Mouse (Mus musculus): ENCODE results near the gene Ttc17.

Gene Ttc17

DNA sequence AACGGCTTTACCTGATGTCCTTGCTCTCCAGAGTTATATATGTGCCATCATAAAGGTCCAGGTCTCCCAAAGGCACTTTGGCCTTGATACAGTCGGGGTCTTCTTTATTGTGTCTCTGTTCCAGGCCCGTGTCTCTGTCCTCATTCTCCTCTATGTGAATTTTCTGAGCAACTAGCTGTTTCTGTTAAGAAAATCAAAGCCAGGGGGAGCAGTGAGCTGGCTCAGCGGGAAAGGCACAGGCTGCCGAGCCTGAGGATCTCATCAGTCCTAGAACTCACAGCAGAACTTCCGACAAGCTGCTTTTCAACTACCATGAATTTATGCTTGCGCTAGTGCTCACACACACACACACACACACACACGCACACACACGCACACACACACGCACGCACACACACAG, 27.8 kb downstream of the Ttc17 start:
- DNase-seq: no peak

DNA sequence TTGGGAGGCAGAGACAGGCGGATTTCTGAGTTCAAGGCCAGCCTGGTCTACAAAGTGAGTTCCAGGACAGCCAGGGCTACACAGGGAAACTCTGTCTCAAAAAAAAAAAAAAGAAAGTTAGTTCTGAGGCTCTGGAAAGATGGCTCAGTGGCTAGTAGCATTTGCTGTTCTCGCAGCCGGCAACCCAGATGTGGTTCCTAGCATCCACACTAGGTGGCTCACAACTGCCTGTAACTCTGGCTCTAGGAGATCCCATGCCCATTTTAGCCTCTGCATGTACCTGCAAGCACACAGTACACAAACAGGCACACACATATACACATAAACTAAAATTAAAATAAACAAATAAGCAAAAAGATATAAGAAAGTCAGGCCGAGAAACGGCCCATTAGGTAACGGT, 35.4 kb downstream of the Ttc17 start:
- DNase-seq: peak; percentile 13 to 45

DNA sequence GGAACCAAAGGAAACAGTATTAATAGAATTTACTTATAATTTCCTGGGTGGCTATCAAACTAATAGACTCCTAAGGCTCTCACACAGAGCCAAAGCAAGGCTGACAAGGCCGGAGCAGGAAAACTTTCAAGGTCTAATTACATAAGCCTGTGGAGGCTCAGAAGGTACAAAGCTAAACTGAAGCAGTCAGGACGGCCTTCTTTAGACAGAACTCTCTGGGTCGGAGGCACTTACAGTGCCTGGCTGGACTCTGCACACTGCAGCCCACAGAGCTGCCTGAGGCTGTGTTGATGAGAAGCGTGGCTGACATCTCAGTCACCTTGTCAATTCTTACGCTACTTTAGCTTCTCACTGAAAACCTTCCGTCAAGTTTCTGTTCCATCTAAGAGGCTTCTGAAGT, 42.7 kb downstream of the Ttc17 start:
- no peak for DNase-seq

DNA sequence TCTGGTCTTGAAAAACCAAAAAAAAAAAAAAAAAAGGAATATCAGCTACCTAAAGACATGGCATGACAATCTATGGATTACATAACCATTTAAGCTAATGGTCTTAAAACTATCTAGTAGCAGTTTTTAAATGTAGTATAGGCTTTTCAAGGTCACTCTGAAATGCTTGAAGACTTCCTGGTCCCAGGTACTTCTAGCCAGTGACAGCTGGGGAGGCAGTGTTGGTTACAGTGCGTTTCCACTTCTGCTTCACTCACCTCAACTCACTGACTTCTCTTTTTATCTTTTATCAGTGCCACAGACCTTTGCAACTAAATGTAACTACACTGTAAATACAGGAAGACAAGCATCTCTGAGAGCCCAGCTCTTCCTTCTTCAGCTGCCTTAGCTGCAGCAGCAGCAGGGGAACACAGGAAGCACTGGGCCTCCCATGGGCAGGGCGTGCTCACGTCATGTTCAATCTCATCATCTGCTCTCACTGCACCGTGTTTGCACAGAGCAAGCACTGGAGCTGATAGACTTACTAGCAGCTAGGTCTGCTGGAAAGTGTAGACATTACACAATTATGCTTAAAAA, 46.0 kb downstream of the Ttc17 start:
- no peak for DNase-seq

DNA sequence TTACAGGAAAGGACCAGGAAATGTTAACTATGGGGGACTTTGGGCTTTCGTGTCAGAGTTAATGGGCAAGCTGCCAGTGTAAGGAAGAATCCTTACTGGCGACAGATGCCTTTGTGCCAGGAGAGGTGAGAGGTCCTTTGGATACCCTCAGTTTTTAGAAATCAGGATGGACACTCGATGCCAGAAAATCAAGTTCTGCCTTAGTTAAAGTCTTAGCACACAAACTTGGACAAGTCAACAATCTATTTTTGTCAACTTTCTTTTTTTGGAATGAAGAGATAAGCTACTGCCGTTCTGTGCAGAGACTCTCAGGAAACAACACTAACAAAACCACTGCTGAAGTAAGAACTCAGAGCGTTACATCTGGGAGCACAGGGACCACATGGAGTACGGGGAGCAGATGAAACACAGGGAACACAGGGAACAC, 58.3 kb downstream of the Ttc17 start:
- DNase-seq: peak; percentile 39 to 74

DNA sequence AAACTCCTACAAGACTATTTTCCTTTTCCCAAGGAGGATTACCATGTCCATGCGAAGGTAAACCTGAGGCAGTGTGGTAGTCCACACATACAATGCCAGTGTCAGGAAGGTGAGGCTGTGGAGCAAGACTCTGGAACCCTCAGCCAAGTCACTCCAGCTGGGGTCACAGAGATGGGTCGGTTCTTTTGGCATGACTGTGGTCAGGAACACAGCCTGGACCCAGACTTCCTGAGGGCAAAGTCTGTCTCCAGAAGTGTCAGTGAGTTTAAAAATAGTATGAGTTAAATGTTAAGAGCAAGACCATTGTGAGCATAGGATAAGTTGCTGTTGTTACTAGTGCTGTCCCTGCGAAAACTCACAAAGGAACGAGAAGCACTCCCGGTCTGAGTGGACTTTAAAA, 59.7 kb downstream of the Ttc17 start:
- DNase-seq: peak; percentile 67 to 75

DNA sequence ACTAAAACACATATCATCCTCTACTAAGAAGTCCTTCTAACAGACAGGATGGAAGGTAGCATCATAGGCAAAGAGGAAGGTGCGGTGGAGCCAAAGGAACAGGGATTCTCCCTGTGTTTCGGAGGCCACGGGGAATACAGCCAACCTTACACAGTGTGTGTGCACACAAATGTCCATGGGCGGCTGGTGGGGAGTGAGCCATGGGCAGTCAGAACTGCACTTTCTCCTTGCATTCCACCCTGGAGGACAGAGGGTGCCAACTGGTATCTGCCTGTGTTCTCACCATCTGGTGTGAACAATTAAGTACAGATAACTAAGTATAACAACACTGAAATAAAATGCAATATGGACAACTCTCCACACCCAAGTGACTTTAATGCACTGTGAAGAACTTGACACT, 61.9 kb downstream of the Ttc17 start:
- no peak for DNase-seq

DNA sequence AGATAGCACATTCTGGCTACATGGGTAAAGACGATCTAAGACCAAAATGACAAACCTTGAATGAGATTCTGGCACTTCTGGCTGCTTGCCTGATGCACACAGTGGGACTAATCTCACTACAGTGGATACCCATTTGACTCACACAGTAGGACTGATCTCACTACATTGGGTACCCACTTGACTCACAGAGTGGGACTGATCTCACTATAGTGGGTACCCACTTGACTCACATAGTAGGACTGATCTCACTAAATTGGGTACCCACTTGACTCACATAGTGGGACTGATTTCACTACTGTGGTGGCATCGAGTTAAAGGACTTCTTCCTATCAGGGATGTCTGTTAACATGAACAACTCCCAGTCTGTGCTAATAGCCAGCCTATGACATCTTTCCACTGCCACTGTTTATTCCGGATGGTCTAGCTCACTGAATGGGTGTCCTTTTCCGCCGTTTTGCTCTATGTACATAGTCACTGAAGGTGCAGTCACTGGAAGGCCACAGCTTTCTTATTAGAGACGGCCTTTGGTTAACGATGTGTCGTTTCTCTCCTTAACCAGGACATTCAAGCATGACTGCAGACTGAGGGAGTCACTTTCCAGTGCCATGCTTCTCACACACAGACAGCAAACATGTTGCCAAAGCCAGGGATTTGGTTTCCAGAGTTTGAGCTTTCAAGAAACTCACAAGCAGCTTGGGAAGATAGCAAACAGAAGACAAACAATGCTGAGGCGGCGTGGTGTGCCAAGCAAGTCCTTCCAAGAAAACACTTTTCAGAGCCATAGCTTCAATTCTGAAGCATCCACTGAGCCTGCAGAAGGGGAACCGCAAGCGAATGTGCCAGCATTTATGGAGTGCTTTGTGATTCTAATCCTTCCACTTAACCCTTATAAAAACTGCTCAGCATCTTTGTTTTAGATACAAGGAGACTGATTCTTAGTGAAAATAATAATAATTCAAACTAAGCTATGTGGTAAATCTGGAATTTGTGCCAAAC, 62.9 kb downstream of the Ttc17 start:
- no peak for DNase-seq

DNA sequence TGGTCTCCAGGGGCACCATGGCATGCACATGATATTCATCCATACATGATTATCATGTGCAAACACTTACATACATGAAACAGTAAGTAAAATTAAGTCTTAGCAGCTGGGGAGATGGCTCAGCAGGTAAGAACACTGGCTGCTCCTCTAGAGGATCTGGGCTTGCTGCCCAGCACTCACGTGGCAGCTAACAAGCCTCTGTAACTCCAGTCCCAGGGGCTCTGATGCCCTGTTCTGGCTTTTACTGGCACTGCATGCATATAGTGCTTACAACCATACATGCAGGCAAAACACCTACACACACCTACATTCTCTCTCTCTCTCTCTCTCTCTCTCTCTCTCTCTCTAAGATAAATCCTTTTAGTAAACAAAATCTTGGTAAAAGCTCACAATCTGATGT, 65.7 kb downstream of the Ttc17 start:
- DNase-seq: peak; percentile 32 to 56

DNA sequence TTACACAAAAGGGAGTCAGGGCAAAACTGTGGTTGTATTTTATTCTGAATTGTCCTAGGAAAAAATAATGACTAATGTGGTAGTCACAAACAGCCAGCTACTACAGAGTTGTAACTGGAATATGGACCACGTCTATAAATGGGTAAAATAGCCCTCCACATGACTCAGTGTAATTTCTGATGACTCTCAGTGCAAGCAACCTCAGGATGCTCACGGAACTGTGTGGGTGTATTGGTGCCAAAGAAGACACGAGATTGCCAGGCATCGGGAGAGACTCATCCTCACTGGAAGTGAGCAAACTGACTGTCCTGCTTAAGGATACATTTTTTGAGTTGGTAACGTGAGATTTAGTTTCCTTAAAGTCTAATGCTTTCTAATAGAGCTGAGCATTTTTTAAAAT, 67.0 kb downstream of the Ttc17 start:
- DNase-seq: no peak

DNA sequence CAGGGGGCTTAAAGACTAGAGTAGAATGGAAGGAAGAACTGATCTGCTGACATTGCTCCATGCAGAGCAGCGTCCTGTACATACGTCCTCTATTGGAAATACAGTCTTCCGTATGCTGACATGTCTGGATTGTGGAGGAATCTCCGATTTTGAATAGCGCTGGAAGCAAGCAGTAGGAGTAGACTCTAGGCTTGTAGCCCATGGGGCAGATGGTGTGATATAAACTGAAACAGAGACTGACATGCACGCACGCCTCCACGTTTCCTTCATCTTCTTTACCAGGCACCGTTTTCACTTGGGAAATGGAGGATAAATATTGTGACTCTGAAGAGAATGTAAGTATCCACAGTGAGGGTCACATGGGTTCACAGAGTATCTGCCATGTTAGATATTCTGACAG, 70.2 kb downstream of the Ttc17 start:
- DNase-seq: no peak

DNA sequence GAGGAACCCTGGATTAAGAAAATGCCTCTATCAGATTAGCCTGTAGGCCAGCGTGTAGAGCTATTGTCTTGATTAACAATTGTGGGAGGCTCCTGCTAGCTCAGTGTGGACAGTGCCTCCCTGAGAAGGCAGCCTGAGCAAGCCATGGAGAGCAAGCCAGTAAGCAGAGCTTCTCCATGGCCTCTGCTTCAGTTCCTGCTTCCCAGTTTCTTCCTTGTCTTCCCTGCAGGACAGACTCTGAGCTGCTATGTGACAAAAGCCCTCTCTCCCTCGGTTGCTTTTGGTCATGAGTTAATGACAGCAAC, 71.8 kb downstream of the Ttc17 start:
- no peak for DNase-seq

DNA sequence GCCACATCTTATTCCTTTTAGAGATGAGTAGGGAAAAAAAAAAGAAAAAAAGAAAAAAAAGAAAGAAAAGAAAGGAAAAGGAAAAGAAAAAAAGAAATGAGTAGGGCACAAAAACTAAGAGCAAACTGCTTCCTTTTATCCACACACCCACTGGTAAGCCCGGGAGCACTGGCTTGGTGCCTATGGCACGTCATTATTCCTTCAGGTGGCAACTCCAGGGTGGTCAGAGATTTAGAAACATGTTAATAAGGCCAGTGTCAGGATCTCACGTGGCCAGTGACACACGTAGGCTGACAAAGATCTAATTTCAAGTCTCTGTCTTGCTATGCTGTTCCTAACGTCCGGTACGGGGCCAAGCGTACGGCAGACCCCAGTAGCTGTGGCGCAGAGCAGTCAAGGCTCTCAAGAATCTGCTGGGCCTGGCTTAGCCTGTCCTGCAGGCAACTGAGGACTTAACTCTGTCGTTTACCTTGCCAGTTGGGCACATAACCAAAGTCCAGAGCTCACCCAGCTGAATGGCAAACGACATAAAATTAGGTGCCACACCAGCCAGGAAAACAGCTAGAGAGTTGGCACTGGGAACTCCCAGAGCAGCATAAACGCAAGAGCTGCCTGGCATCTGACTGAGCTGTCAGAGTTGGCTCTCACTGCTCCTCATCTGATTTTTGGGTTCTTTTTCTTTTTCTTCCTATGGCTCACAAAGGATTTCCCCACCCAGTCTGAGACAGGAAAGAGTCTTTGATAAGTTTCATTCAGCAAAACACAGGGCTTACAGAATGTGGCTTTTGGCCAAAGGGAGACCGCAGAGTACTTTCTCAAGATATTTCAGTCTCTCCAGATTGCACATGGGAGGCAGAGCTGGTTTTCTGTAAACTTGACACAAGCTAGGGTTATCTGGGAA, 72.4 kb downstream of the Ttc17 start:
- DNase-seq: peak; percentile 26 to 54

DNA sequence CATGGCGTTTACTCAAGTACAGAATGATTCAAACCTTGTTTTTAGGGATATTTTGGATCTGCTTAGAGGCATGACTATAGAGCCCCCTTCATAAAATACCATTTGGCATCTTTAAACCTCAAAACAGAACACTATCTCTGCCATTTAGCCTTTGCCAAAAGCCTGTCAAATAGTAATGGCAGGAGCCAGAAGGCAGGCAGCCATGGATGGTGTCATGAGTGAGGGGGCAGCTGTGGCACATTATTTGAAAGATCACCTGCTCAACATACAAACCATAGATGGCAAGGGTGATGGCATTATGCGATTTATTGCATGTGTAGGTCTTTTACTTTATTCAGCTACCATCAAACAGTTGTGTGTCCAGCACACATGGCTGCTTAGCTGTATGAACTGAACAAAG, 73.4 kb downstream of the Ttc17 start:
- no peak for DNase-seq

DNA sequence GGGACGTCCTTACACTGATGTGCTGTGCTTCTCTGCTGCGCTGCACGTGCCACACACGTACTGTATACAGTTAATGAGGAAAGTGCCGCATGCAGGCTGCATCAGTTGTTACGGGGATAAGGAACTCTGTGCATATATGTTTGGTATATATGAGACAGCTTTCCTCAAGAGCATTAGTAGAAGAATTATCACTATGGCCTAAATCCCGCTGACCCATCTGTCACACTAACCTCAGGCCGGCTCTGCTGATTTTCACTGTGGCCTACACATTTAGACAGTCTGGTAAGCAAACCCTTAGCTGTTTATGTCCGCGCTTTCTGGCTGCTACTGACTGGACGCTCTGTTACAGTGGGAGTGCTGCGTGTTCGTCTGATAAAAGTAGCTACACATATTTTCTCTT, 77.2 kb downstream of the Ttc17 start:
- DNase-seq: no peak

DNA sequence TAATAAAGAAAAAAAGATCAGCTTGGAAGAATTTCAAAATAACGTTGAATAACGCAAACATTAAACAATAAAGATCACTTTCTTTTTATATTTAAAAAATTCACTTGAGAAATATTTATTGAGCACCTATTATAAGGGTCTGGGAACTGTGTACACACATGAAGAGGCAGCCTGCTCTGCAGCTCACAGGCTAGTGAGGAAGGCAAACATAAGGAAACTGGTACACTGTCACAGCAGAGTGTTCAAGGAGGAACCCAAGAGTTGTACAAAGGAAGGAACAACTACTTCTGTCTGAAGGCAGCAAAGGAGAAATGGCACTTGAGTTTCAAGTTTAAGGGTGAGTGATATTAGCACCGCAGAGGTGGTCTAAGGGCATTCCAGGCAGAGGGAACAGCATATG, 78.7 kb downstream of the Ttc17 start:
- no peak for DNase-seq

DNA sequence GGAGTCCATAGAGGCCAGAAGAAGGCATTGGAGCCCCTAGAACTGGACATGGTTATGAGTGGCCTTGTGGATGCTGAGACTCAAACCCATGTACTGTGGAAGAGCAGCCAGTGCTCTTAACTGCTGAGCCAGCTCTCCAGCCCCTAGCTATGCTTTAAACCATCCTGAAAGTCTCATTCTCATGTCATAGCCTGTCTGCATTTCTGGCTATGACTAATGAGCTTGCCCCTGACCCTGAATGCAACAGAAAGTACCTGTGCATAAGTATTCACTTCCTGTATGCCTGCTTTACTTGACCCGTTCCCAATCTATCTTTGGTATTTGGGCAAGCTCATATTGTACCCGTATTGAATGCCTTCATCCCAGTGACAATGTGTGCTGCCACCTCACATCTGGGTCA, 86.7 kb downstream of the Ttc17 start:
- DNase-seq: no peak

DNA sequence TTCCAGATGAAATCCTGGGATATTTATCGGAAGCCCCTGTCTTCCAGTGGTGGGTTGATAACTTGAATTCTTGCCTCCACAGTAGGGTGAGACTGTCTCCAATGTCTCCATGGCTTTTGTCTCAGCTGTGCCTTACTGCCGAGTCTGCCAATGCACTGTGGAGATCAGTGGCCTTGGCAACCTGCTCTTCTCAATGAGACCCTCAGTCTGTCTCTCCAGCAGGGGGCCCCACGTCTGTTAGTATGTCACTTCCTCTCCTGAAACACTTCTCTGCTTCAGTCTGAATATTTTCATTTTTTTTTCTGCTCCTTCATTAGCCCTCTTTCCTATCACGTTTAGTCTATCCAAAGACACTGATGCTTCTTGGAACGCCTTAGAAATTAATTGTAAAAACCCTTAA, 90.0 kb downstream of the Ttc17 start:
- DNase-seq: no peak

DNA sequence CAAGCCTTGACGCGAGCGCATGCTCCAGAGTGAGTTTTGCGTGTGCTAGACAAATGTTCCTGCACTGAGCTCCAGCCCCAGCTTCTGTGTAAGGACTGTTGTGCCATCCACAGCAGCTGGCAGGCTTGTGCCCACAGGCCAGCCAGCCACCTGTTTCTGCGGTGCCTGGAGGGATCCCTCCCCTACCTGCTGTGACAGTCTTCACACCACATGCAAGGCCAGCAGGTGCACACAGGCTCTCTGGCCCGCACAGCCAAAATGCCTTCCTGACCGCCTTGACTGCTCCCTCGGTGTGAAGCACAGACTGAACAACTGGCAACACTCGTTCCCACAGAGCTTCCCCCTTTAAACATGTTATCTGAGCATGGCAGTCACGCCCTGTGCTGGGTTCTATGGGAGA, 102.5 kb downstream of the Ttc17 start:
- DNase-seq: no peak

DNA sequence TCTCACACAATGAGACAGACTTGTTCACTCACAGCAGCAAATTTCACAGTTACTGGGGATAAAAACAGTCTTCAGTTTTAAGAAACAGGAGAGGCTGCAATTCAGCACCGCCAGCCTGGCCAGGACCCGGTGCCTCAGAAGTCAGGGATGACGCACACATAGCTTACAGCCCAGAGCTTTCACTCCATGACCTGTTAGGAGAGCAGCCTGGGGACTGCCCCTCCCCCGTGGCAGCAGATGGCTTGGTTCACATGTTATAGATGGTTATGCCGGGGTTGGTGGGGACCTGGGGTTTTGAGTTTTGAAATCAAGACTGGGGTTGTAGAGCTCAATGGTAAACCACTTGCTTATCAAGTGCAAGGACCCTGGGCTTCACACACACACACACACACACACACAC, 104.1 kb downstream of the Ttc17 start:
- DNase-seq: no peak

DNA sequence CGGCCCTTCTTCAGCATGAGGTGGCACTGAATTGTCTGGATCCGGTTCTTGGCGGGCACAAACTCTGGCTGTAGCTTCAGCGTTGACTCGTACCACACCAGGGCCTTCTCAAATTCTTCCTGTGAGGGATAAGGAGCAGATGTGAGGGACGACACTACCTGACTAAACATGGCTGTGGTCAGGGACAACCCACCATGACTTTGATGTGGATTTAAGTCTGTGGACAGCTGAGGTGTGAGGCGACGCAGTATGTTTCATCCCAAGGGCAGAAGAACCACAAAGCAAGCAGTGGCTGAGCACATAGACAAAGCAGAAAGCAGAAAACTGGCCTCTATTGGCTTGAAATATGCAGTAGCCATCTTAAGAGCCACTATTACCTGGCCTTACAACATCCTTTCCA, 104.7 kb downstream of the Ttc17 start:
- no peak for DNase-seq

DNA sequence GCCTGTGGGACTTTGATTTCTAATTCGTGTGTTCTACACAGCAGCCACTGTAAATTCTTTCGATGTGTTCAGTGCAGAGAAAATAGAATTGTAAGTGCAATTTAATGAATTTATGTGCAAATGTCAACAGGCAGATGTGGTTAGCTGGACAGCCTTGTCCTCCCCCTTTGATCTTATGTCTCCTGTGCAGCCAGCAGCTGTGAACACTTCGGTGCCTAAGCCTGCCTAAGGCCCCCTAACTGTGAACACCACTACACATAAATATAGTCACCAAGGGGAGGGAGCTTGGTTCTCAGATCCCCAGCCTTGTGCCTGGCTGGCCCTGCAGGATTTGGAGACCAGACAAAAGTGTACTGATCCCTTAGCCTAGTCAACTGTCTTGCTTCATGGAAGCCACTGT, 109.0 kb downstream of the Ttc17 start:
- DNase-seq: no peak

DNA sequence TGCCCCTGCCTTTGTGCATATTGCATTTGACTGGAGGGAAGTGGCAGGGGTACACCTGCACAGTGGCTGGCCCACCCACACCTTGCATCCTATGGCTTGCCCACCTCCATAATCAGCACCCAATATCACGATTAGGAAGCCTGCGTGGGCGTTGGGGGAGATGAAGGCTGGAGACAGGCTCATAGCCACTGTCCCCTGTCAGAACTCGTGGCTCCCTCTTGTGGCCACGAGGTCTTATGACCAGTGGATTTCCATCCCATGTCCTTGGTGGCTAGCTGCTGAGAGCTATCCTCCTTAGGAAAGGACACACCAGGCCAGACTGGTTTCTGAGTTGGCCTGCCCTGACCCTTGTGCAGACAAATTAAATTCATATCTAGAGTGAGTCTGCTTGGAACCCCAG, 116.0 kb downstream of the Ttc17 start:
- DNase-seq: peak; percentile 45 to 64

DNA sequence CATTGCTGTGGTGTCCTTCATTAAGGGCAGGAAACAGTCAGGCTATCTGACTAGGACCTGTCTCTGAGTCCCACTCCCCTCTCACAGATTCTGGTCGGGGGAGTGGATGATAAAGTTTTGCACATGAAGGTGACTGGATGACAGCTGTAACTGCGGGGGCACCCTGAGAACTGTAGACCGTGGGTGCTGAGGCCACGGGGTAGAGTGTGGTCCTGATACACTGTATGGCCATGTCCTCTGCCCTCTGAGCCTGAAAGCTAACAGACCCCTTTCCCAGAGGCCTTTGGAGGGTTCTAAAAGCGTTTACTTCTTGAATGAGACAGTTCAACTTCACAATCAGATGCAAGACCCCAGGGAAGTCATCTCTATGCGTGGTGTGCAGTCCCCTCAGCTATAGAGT, 116.8 kb downstream of the Ttc17 start:
- DNase-seq: no peak
